Mouse (Mus musculus) bone marrow, adult 2 months (tissue): ENCODE measurements around the gene Dennd1a.

Experiments used
- CTCF ChIP-seq: fragments of 200-500 bp; IDR thresholded peaks from 2 replicates; pipeline ENCODE4 v1.5.1; 2011; ENCODE audit warnings: low read length, control low read depth; ENCODE audit not compliant: control insufficient read depth, insufficient read depth
- POLR2A ChIP-seq: fragments of 200-500 bp; IDR thresholded peaks from 2 replicates; pipeline ENCODE4 v1.6.1; 2011; ENCODE audit warnings: low read depth, mild to moderate bottlenecking, control low read depth, low read length, borderline replicate concordance; ENCODE audit not compliant: control insufficient read depth

DNA sequence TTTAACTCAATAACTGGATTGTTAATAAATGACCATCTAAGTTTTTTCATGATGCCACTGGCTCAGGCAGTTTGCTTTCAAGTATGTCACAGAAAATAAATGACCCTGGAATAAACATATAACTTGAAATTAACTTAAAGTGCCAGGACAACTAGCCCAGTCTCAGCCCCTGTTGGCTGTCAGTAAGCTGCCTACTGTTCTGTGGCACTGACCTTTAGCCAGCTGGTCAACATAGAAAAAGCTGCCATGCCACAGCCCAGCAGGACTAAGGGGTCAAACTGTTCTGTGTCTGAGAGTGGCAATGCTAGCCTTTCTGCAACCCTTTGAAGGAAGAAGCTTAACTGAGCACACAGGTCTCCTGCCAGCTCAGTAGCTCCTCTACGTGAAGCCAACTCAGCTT is 198.8 kb downstream of the Dennd1a start:
- TF ChIP-seq POLR2A: no peak
- no peak for TF ChIP-seq CTCF
